Mouse (Mus musculus): ENCODE results near the gene Efna5. TPM values are rescaled to one million over a fixed set of nuclear protein-coding genes. Genes with fewer than 3 reads are reported as not detected.

The Efna5 gene
- total and polyA plus RNA-seq, 3 experiments: 0.05 TPM; not detected in 2

DNA sequence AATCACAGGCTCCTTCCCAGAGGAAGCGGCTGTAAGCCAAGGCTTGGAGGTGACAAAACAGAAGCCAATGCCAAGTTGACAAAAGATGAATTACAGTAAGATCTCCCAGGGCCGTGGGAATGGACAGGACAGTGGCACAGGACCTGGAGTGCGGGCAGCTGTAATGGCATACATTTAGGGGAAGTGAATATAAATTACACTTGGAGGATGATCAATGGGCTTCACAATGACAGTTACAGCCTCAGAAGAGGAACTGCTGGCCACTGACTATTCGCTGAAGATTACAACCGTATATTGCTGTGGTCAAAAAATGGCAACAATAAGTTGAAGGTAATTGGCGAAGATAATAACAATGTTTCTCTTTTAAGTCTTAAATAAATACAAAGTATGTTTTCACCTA, 67.7 kb downstream of the Efna5 start:
- H3K9me3 ChIP-seq (replicated peaks): no peaks in the 10 kb centered on the region

GRCm38 (mm10) chr17:62807891-62808290, 73.2 kb downstream of the Efna5 start:
- no peak for ATAC-seq (ENCODE audit: extremely low read depth, insufficient number of reproducible peaks, low FRiP score, poor library complexity, severe bottlenecking)
- Histone ChIP-seq H3K4me1 (ENCODE audit: insufficient read depth, low read depth, low read length) (no peaks in the 10 kb centered on the region), H3K9me3 (replicated peaks) (peaks cover 7% of the 10 kb centered on the region), H3K27me3 (ENCODE audit: insufficient read depth, low read length) (no peaks in the 10 kb centered on the region), H3K4me3 (ENCODE audit: low read depth, low read length) (no peak overlapping the region), H3K36me3 (replicated peaks) (no peaks in the 10 kb centered on the region)
- no peak for DNase-seq (ENCODE audit: low spot score)
- TF ChIP-seq TAL1 (conservative IDR thresholded peaks at IDR 0.05; ENCODE audit: low read depth, low read length): no peak
- no peak for TF ChIP-seq POLR2AphosphoS5 (IDR thresholded peaks at IDR 0.05; ENCODE audit: insufficient replicate concordance, low read depth, low read length)
- no peak for TF ChIP-seq GATA1 (IDR thresholded peaks at IDR 0.05; ENCODE audit: borderline replicate concordance, low read length)
- TF ChIP-seq CTCF (IDR thresholded peaks at IDR 0.05; ENCODE audit: low read depth, low read length): no peak
- TF ChIP-seq GATA2 (IDR thresholded peaks at IDR 0.05; ENCODE audit: borderline replicate concordance, low read depth, low read length): no peak

More for the DNA sequence above, 67.7 kb downstream of the Efna5 start:
- Histone ChIP-seq H3K36me3 (replicated peaks) (no peaks in the 10 kb centered on the region), H3K27me3 (ENCODE audit: insufficient read depth, low read length) (no peaks in the 10 kb centered on the region), H3K4me1 (ENCODE audit: insufficient read depth, low read depth, low read length) (no peaks in the 10 kb centered on the region), H3K4me3 (ENCODE audit: low read depth, low read length) (no peak overlapping the region)
- ATAC-seq (ENCODE audit: extremely low read depth, insufficient number of reproducible peaks, low FRiP score, poor library complexity, severe bottlenecking): no peak
- no peak for DNase-seq (ENCODE audit: low spot score)
- no peak for TF ChIP-seq CTCF (IDR thresholded peaks at IDR 0.05; ENCODE audit: low read depth, low read length)
- no peak for TF ChIP-seq POLR2AphosphoS5 (IDR thresholded peaks at IDR 0.05; ENCODE audit: insufficient replicate concordance, low read depth, low read length)
- no peak for TF ChIP-seq GATA2 (IDR thresholded peaks at IDR 0.05; ENCODE audit: borderline replicate concordance, low read depth, low read length)
- no peak for TF ChIP-seq GATA1 (IDR thresholded peaks at IDR 0.05; ENCODE audit: borderline replicate concordance, low read length)
- TF ChIP-seq TAL1 (conservative IDR thresholded peaks at IDR 0.05; ENCODE audit: low read depth, low read length): no peak

- ATAC-seq (ENCODE audit: extremely low read depth, insufficient number of reproducible peaks, low FRiP score, poor library complexity, severe bottlenecking) (no peak), DNase-seq (ENCODE audit: low spot score) (no peak)
- H3K4me3 ChIP-seq (ENCODE audit: low read depth, low read length): no peak overlapping the region
- H3K9me3 ChIP-seq (replicated peaks): peaks cover 7% of the 10 kb centered on the region
- H3K36me3 ChIP-seq (replicated peaks): no peaks in the 10 kb centered on the region
- TF ChIP-seq TAL1 (conservative IDR thresholded peaks at IDR 0.05; ENCODE audit: low read depth, low read length): no peak
- TF ChIP-seq GATA2 (IDR thresholded peaks at IDR 0.05; ENCODE audit: borderline replicate concordance, low read depth, low read length): no peak
- no peak for TF ChIP-seq CTCF (IDR thresholded peaks at IDR 0.05; ENCODE audit: low read depth, low read length)
- TF ChIP-seq GATA1 (IDR thresholded peaks at IDR 0.05; ENCODE audit: borderline replicate concordance, low read length): no peak
- no peak for TF ChIP-seq POLR2AphosphoS5 (IDR thresholded peaks at IDR 0.05; ENCODE audit: insufficient replicate concordance, low read depth, low read length)
- H3K27me3 ChIP-seq (ENCODE audit: insufficient read depth, low read length): no peaks in the 10 kb centered on the region
- no peaks in the 10 kb centered on the region for H3K4me1 ChIP-seq (ENCODE audit: insufficient read depth, low read depth, low read length)
Measured at GRCm38 (mm10) chr17:62806646-62807045, 74.5 kb downstream of the Efna5 start.

GRCm38 (mm10) chr17:62802748-62803147, 78.4 kb downstream of the Efna5 start:
- no peaks in the 10 kb centered on the region for H3K27me3 ChIP-seq (ENCODE audit: insufficient read depth, low read length)
- no peak overlapping the region for H3K4me3 ChIP-seq (ENCODE audit: low read depth, low read length)
- H3K9me3 ChIP-seq (replicated peaks): peaks cover 7% of the 10 kb centered on the region
- ATAC-seq (ENCODE audit: extremely low read depth, insufficient number of reproducible peaks, low FRiP score, poor library complexity, severe bottlenecking) (no peak), DNase-seq (ENCODE audit: low spot score) (no peak)
- no peaks in the 10 kb centered on the region for H3K36me3 ChIP-seq (replicated peaks)
- TF ChIP-seq CTCF (IDR thresholded peaks at IDR 0.05; ENCODE audit: low read depth, low read length) (no peak), POLR2AphosphoS5 (IDR thresholded peaks at IDR 0.05; ENCODE audit: insufficient replicate concordance, low read depth, low read length) (no peak), GATA1 (IDR thresholded peaks at IDR 0.05; ENCODE audit: borderline replicate concordance, low read length) (no peak), GATA2 (IDR thresholded peaks at IDR 0.05; ENCODE audit: borderline replicate concordance, low read depth, low read length) (no peak)
- H3K4me1 ChIP-seq (ENCODE audit: insufficient read depth, low read depth, low read length): no peaks in the 10 kb centered on the region

GRCm38 (mm10) chr17:62797272-62797671, 83.8 kb downstream of the Efna5 start:
- Histone ChIP-seq H3K36me3 (replicated peaks) (no peaks in the 10 kb centered on the region), H3K4me1 (ENCODE audit: insufficient read depth, low read depth, low read length) (no peaks in the 10 kb centered on the region), H3K4me3 (ENCODE audit: low read depth, low read length) (no peak overlapping the region), H3K9me3 (replicated peaks) (no peaks in the 10 kb centered on the region), H3K27me3 (ENCODE audit: insufficient read depth, low read length) (no peaks in the 10 kb centered on the region)
- no peak for DNase-seq (ENCODE audit: low spot score)
- TF ChIP-seq GATA2 (IDR thresholded peaks at IDR 0.05; ENCODE audit: borderline replicate concordance, low read depth, low read length) (no peak), GATA1 (IDR thresholded peaks at IDR 0.05; ENCODE audit: borderline replicate concordance, low read length) (no peak), TAL1 (conservative IDR thresholded peaks at IDR 0.05; ENCODE audit: low read depth, low read length) (no peak), POLR2AphosphoS5 (IDR thresholded peaks at IDR 0.05; ENCODE audit: insufficient replicate concordance, low read depth, low read length) (no peak), CTCF (IDR thresholded peaks at IDR 0.05; ENCODE audit: low read depth, low read length) (no peak)
- ATAC-seq (ENCODE audit: extremely low read depth, insufficient number of reproducible peaks, low FRiP score, poor library complexity, severe bottlenecking): no peak

- no peaks in the 10 kb centered on the region for H3K27me3 ChIP-seq (ENCODE audit: insufficient read depth, low read length)
- TF ChIP-seq TAL1 (conservative IDR thresholded peaks at IDR 0.05; ENCODE audit: low read depth, low read length): no peak
- TF ChIP-seq CTCF (IDR thresholded peaks at IDR 0.05; ENCODE audit: low read depth, low read length): no peak
- no peak for TF ChIP-seq POLR2AphosphoS5 (IDR thresholded peaks at IDR 0.05; ENCODE audit: insufficient replicate concordance, low read depth, low read length)
- no peak for TF ChIP-seq GATA1 (IDR thresholded peaks at IDR 0.05; ENCODE audit: borderline replicate concordance, low read length)
- no peak for TF ChIP-seq GATA2 (IDR thresholded peaks at IDR 0.05; ENCODE audit: borderline replicate concordance, low read depth, low read length)
- no peaks in the 10 kb centered on the region for H3K36me3 ChIP-seq (replicated peaks)
- no peak overlapping the region for H3K4me3 ChIP-seq (ENCODE audit: low read depth, low read length)
- ATAC-seq (ENCODE audit: extremely low read depth, insufficient number of reproducible peaks, low FRiP score, poor library complexity, severe bottlenecking) (no peak), DNase-seq (ENCODE audit: low spot score) (no peak)
- peaks cover 4% of the 10 kb centered on the region for H3K9me3 ChIP-seq (replicated peaks)
- no peaks in the 10 kb centered on the region for H3K4me1 ChIP-seq (ENCODE audit: insufficient read depth, low read depth, low read length)
Measured at GRCm38 (mm10) chr17:62789291-62790290, 91.5 kb downstream of the Efna5 start.
